Mouse (Mus musculus) embryonic facial prominence, embryonic 13.5 days (tissue): ENCODE measurements at regions not wholly inside any gene's neighbourhood (a gene's known extent, or its start where the extent isn't known, plus 50 kb on each side); places are given as distances from the start of the nearest gene placed in this dataset.

Source experiments
- ATAC-seq: fragments of 200-750 bp; cut with Nextera tagmentation; 2 replicates; pipeline ENCODE4 v1.8.0; 2017; ENCODE audit warnings: low read depth; ENCODE audit not compliant: insufficient number of reproducible peaks, insufficient read depth, low FRiP score, low TSS enrichment
- H3K27ac ChIP-seq: fragments of 300-500 bp; sonication (generic); 2 replicates; pipeline ENCODE4 v1.5.1; 2015; ENCODE audit warnings: moderate library complexity, mild to moderate bottlenecking, inconsistent platforms
- H3K27me3 ChIP-seq: fragments of 300-500 bp; sonication (generic); 2 replicates; pipeline ENCODE4 v1.6.1; 2015; ENCODE audit warnings: mild to moderate bottlenecking, inconsistent platforms
- H3K36me3 ChIP-seq: fragments of 300-500 bp; sonication (generic); 2 replicates; pipeline ENCODE4 v1.6.1; 2015; ENCODE audit warnings: mild to moderate bottlenecking, inconsistent platforms
- H3K4me1 ChIP-seq: fragments of 300-500 bp; sonication (generic); 2 replicates; pipeline ENCODE4 v1.6.1; 2015; ENCODE audit warnings: inconsistent platforms
- H3K4me2 ChIP-seq: fragments of 300-500 bp; sonication (generic); 2 replicates; pipeline ENCODE4 v1.6.1; 2015; ENCODE audit warnings: moderate library complexity, mild to moderate bottlenecking, inconsistent platforms
- H3K4me3 ChIP-seq: fragments of 300-500 bp; sonication (generic); 2 replicates; pipeline ENCODE4 v1.5.1; 2015; ENCODE audit warnings: mild to moderate bottlenecking, inconsistent platforms
- H3K9ac ChIP-seq: fragments of 300-500 bp; sonication (generic); 2 replicates; pipeline ENCODE4 v1.6.1; 2015; ENCODE audit warnings: mild to moderate bottlenecking, inconsistent platforms
- H3K9me3 ChIP-seq: fragments of 300-500 bp; sonication (generic); 2 replicates; pipeline ENCODE4 v1.6.1; 2016; ENCODE audit warnings: inconsistent platforms
- WGBS: fragments of 180-500 bp; shearing (Covaris S2); methylation state at CpG from one replicate; pipeline ENCODE4 v1.1.7; 2015; ENCODE audit warnings: mixed read lengths; 5-methylcytosine and 5-hydroxymethylcytosine counted together

- no peak for ATAC-seq
- H3K9ac ChIP-seq, result no peak overlapping the region
- H3K4me2 ChIP-seq, result no peak overlapping the region
- H3K4me3 ChIP-seq, result no peak overlapping the region
- H3K9me3 ChIP-seq, result no peaks in the 10 kb centered on the region
- no peaks in the 10 kb centered on the region for H3K4me1 ChIP-seq
- H3K27ac ChIP-seq, result no peak overlapping the region
- no peaks in the 10 kb centered on the region for H3K36me3 ChIP-seq
- 65% methylated on average over 15 of the region's 15 CpGs for WGBS
- no peaks in the 10 kb centered on the region for H3K27me3 ChIP-seq
These were observed 68.4 kb upstream of the Trpm3 start for GRCm38 (mm10) chr19:22070246-22071030.

GRCm38 (mm10) chr19:22071701-22072100 is 67.1 kb upstream of the Trpm3 start:
- Histone ChIP-seq H3K4me1 (no peaks in the 10 kb centered on the region), H3K27ac (no peak overlapping the region), H3K36me3 (no peaks in the 10 kb centered on the region), H3K27me3 (no peaks in the 10 kb centered on the region), H3K4me3 (no peak overlapping the region), H3K4me2 (no peak overlapping the region), H3K9ac (no peak overlapping the region), H3K9me3 (0 out of 2 replicates have a peak, but pooled peaks cover 3% of the 10 kb centered on the region)
- ATAC-seq, result no peak
- WGBS, result 32% methylated on average over 3 of the region's 3 CpGs

GRCm38 (mm10) chr19:22074042-22074441 is 64.8 kb upstream of the Trpm3 start:
- H3K27me3 ChIP-seq, result no peaks in the 10 kb centered on the region
- no peaks in the 10 kb centered on the region for H3K4me1 ChIP-seq
- ATAC-seq, result no peak
- H3K36me3 ChIP-seq, result no peaks in the 10 kb centered on the region
- H3K4me2 ChIP-seq, result no peak overlapping the region
- WGBS, result 77% methylated on average over 7 of the region's 7 CpGs
- 0 out of 2 replicates have a peak, but pooled peaks cover 3% of the 10 kb centered on the region for H3K9me3 ChIP-seq
- no peak overlapping the region for H3K9ac ChIP-seq
- no peak overlapping the region for H3K27ac ChIP-seq
- no peak overlapping the region for H3K4me3 ChIP-seq

GRCm38 (mm10) chr19:22081448-22081847 is 57.4 kb upstream of the Trpm3 start:
- 39% methylated on average over 4 of the region's 4 CpGs for whole genome bisulfite sequencing

More at GRCm38 (mm10) chr19:22081448-22081847, 57.4 kb upstream of the Trpm3 start:
- H3K27ac ChIP-seq, result no peak overlapping the region
- no peaks in the 10 kb centered on the region for H3K4me1 ChIP-seq
- no peak overlapping the region for H3K4me2 ChIP-seq
- no peak for ATAC-seq
- no peaks in the 10 kb centered on the region for H3K9me3 ChIP-seq
- no peak overlapping the region for H3K4me3 ChIP-seq
- no peaks in the 10 kb centered on the region for H3K27me3 ChIP-seq
- no peaks in the 10 kb centered on the region for H3K36me3 ChIP-seq
- H3K9ac ChIP-seq, result no peak overlapping the region
